Mouse (Mus musculus) ovary, postnatal 36 days (tissue): ENCODE measurements around the gene Col24a1.
"Not testable (repeated sequence)": the region's sequence is repeated elsewhere in the genome, so short reads cannot be mapped to it uniquely, and the experiment has no call there.

ENCODE experiments used
- DNase-seq: peaks from one replicate; pipeline ENCODE4 v3.0.0; 2022; ENCODE audit warnings: low spot score, mixed read lengths

Gene Col24a1

DNA sequence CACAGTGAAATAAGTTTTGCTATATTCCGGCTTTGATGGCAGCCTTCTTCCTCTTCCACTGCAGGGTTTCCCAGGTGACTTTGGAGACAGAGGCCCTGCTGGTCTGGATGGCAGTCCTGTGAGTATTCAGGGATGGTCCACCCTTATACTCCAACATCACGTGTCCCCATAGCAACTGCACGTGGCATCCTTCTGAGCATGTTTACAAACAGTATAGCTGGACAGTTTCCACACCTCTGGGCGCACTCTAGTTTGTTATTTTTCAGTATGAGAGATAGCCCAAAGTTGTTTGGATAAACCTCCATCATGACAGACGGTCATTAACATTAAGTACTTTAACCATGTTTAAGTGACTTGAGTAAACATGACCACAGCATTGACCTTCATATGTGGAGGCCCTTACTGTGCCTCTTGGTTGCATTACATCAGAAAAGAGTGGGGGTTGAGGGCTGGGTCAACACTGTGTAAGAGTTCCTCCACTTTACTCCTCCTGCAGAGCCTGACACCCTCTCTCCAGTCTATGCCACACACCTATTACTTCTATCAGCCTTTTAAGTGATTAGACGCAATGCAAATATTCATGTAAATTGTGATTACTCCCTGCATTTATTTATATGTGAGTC, 64.7 kb downstream of the Col24a1 start:
- DNase-seq, result no peak

- no peak for DNase-seq
Measured at GRCm38 (mm10) chr3:145365227-145365626, 73.0 kb downstream of the Col24a1 start.

DNA sequence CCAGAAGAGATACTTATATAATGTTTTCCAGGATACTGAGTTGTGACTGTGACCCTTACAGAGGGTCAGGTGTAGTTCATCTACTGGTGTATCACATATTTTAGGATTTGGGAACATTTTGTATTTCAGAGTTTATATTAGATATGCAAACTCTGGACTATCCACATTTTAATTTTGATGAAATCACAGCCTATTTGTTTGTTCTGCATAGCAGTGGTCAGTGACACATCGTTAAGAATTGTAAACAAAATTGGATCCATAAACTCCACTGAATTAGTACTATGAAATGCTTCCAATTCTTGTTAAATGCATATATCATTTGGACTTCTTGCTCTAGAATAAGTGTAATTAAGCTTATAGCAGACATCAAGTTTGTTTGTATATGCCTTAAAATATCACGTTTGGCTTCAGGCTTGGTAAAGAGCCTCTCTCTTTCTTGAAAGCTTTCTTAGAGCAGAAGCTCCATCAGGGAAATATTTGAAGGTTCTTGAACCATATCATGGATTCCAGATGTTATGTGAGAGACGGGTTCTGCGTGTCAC, 75.0 kb downstream of the Col24a1 start:
- no peak for DNase-seq

DNA sequence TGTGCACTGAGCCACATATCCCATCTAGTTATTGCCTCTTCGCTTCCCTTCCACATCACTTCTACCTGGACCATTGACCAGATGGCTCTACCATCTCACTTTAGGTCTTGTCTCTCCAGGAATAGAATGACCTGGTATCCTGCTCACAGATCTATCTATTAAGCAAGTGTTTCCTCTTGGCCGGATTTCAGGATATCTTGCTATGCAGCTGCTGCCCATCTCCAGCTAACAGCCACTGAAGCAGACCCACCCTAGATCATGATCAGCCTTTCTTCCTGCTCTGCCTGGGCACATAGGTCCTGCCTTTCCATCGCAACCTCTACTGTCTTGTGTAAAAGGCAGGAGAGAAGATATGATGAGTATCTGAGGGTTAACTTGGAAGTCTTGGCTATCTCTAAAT, 84.0 kb downstream of the Col24a1 start:
- DNase-seq, result no peak

DNA sequence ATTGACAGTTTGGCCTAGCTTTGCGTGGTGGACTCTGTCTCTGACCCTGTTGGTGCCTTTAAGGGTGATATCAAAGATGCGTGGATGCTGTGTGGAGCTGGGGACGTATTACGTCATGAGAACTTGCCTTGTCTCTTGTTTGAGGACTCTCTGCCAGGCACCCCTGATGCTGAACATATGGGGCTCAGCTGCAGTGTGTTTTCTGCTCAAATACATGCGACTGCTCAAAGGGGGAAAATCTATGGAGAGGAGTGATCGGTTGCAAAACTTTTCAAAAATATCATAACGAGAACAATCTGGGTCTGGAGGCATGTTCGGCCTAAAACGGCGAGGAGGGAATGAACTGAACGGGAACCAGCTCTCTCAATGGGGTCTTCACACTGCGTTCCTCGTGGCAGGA, 90.8 kb downstream of the Col24a1 start:
- DNase-seq, result no peak

- DNase-seq, result no peak
Measured at GRCm38 (mm10) chr3:145386434-145386833, 94.2 kb downstream of the Col24a1 start.

DNA sequence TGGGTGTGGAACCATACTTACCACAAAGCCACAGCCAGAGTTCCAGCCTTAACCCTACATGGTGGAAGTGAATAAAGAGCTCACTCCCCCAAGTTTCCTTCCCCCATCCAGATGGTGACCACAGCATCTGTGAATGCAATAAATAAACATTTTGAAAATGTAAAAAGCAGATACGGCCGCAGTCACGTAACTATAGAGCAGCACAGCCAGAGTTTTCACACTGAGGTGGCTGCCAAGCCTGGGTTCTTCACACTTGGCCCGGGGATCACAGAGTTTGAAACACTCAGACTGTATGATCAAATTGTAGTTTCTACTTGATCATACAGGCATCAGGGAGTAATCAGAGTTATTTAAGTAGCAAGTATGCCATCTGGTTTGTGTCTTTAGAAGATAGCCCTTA, 98.4 kb downstream of the Col24a1 start:
- no peak for DNase-seq

DNA sequence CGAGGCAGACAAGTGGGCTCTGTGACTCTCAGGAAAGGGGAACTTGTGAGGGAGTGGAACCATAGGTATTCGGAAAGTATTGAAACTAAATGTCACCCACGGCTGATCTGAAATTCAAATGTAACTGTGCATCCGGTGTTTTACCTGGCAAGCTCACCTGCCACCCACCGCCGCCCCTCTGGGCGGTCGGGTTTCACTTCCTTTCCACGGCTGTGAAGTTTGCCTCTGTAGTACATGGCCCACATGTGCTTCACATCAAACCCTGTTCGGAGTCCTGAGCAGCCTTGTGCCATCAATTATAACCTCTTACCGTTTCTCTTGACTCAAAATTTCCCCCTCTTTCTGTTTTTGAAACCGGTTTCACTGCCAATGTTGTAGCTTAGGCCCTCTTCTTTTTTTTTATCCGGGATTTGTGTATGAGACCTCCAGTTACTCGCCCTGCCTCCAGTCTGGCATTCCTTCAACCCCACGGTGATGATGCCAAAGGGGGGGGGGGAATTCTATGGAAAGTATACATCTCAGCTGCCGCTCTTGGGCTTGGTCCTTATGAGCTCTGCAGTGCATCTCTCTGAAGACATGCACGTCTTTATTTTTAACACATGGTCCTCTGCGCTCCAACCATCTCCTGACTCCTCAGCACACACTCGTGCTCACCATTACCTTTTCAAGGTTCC, 99.9 kb downstream of the Col24a1 start:
- DNase-seq, result no peak

DNA sequence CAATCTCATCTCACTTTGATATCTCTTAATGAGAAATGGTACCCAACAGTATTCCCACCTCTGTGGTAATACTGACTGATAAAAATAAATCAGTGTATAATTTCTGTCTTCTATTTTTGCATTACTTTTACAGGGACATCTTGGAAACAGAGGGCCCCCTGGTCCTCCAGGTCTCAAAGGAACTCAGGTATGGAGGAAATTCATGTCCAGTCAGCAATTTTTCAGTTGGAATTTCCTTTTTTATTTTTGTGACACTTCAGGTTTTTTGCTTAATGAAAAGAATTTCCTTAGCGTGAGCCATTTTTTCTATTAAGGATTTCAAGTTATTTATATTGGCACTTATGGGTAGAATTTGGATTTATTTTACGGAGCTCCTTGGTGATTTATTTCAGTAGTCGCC, 106.9 kb downstream of the Col24a1 start:
- DNase-seq, result no peak

- no peak for DNase-seq
Measured at GRCm38 (mm10) chr3:145402257-145402656, 110.0 kb downstream of the Col24a1 start.

- no peak for DNase-seq
Measured at GRCm38 (mm10) chr3:145402994-145403393, 110.7 kb downstream of the Col24a1 start.

DNA sequence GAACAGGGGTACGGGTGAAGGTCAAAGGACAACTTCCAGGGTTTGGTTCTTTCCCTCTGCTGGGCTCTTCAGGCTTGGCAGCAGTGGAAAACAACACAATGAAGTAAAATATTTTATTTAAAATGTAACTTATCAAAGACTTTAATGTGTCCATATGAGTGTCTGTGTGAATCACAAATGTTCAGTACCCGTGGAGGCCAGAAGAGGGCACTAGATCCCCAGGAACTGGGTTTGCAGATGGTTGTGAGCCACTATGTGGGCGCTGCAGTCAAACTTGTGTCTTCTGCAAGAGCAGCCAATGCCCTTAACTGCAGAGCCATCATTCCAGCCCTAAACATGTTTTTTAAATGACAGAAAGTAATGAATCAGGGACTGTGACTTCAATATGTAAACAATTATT, 115.8 kb downstream of the Col24a1 start:
- DNase-seq, result no peak

DNA sequence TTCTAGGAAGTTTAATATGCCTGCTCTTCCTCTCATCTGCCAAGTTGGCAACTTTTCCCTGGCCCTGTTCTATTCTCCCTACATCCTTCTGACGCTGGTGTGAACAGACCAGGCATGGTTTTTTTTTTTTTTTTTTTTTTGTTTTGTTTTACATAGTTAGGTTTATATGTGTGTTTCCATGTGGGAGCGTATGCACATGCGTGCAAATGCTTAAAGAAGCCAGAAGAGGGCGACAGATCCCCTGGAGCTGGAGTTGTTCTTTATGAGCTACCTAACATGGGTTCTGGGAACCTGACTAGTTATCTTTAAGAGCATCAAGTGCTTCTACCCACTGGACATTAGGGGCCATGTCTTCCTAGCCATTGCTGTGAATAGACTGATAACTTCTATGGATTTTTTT, 119.9 kb downstream of the Col24a1 start:
- DNase-seq, result no peak

DNA sequence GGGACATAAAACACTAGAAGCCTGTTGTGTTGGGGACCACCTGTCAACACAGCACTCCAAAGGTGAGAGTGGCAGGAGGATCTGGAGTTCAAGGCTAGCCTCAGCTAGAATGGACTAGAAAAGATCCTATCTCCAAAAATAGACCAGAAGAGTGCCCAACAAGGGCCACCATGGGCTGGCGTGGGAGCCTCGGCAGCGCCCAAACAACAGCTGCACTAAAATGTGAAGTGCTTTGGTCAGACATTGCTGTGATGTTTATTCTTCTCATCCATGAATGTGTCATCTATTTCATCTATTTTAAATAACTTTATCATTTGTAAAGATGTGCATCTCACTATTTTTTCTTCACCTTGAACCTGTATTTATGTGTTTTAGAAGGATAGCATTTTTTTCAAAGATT, 122.1 kb downstream of the Col24a1 start:
- no peak for DNase-seq

GRCm38 (mm10) chr3:145417809-145418208, 125.5 kb downstream of the Col24a1 start:
- DNase-seq, result no peak

GRCm38 (mm10) chr3:145420421-145420820, 128.1 kb downstream of the Col24a1 start:
- DNase-seq, result no peak

GRCm38 (mm10) chr3:145422044-145422443, 129.8 kb downstream of the Col24a1 start:
- no peak for DNase-seq

DNA sequence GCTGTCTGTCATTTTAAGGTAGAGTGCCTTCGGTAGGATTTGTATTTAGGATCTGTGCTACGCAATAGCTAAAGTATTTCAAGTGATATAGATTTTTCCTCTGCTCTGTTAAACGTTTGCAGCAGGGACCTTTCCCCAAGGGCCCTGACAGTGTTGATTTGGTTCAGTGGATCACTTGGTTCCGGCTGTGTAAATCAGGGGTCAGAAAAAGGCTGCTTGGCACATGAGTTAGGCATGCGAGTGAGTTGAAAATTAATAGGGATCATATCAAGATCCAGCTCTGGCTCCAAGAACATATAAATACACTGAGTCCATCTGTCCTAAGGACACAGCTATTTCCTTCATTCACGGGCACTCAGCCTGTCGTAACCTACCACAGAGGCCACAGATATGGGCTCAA, 146.1 kb downstream of the Col24a1 start:
- no peak for DNase-seq

DNA sequence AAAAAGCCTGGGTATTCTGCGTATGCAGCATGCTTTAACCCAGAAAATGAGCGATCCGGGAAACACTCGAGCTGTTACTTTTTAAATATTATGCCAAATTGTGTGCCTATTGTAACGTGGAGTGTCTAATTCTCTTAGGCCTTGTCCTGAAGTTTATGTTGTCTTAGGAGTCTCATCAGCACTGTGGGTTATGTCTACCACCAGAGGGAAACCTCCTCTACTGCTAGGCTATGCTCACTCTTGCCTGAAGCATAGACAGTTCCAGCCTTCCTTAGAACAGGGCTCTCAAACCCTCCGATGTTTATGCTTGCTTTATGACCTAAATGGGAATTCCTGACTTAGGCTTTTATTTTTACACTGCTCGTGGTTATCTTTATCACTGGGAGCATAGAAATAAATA, 146.8 kb downstream of the Col24a1 start:
- DNase-seq, result no peak

DNA sequence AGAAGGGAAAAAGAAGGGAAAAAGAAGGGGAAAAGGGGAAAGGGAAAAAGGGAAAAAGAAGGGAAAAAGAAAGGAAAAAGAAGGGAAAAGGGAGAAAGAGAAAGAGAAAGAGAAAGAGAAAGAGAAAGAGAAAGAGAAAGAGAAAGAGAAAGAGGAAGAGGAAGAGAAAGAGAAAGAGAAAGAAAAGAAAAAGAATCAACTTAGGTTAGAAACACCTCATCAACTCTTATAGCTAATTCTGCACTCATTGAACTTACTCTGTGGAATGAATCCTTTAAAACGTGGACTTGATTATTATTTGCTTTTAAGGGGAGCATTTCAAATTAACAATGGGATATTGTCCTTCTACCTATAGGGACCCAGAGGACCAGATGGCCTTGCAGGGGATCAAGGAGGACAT, 148.7 kb downstream of the Col24a1 start:
- no peak for DNase-seq

DNA sequence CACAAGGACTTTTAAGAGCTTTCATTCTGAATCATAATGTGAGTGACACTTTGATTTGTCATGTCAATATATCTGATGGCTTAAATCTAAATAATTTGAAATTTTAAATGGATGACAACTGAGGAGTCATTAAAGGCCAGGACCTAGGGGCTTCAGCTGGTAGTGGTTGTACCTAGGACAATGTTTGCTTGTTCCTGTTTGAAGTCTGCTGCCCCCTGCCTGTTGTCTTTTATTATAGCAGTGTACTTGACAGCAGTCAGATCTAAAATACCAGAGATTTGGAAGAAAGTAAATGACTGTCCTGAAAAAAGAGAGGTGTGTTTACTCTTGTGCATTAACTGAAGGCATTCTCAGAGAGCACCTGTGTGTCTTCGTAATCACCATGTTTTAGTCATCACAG, 150.0 kb downstream of the Col24a1 start:
- DNase-seq, result no peak

DNA sequence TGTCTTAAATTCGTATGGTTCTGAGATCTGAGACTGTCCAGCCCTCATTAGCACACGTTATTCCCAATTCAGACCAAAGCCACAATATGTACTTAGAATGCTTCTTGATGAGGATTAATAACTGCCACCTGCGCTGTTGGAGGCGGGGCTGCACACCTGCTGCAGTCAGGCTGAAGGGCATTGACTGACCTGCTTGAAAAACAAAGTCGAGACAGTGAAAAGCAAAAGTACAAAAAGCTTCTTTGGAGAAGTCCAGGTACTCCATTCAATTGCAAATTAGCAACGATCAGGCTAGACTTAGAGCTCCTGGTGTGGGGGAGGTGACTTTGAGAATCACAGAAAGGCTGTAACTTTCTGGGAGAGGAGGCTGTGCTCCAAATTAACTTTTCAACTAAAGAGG, 150.9 kb downstream of the Col24a1 start:
- DNase-seq, result not testable (repeated sequence)

DNA sequence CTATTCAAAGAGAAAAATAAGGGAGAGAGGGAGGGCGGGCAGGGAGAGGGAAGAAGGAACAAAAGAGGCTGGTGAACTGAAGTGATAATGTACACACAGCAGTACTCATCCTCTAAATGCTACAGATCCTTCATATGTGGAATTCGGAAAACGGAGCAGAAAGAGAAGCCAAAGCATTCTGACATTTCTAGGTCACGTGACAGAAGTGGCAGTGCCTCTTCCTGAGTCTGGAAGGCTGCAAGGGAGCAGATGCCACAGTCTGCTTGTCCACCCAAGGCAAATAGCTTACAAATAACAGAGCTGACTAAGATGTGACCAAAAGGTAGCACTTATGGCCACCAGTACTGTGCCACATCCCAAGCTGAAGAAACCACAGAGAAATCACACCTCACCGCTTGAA, 164.8 kb downstream of the Col24a1 start:
- DNase-seq, result no peak

DNA sequence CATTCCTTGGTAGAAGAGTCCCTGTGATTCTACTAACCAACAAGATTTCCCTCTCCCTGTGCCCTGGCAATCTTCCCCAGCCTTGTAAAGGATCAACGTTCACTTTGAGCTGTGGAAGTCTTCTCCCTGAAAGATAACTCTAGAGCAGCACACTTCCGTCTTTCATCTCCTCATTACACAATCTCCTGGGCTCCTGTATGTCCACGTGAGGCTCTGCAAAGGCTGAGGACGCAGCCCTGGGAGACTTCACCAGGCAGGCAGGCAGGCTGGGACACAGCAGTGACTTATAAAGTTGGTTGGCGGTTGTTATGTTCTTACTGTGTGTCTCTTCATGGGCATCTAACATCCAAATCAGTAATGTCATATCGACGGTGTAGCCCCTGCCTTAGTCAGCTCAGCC, 170.1 kb downstream of the Col24a1 start:
- no peak for DNase-seq
